Comparison of ENCODE assay signal across 9 mouse cellular contexts in the genomic region with DNA sequence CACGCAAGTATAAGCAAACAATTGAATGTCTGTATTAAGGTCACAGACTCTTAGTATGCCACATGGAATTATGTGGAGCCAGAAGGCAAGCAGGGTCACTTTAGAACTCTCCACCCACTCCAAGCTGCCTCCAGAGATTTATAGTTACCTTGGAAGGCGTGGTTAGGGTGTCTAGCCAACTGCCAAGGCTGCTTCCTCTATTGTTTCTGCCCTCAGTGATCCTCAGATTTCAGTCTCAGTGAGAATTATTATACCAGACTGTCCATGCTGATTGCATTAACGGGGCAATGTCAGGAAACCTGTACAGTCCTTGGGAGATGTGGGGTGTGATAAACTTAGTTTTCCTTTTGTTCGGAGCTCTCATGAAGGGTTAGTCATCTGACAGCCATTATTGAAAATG.
DNase-seq lines count a peak whose midpoint lies in the region; ATAC-seq lines count a peak whose summit lies in the region.
"Had no signal": no experiment of that assay in that cellular context is flagged by ENCODE, and none has a peak within 500 bp of the region (broad histone marks: within the 10 kb centered on the region; RNA-seq: fewer than 3 reads in every experiment).

No protein-coding gene starts in this region.

- no peak overlapping the region for H3K4me2 ChIP-seq in lung, embryonic 15.5 days
- H3K4me2 ChIP-seq in embryonic facial prominence, embryonic 15.5 days (replicated peaks), result no peak overlapping the region
- H3K4me2 ChIP-seq in stomach, embryonic 16.5 days (ENCODE audit: low read depth, low read length), result no peak overlapping the region
- H3K4me2 ChIP-seq: midbrain, embryonic 12.5 days had no signal

- 34% methylated on average over 4 of the region's 4 CpGs for WGBS in lung, embryonic 15.5 days
- WGBS in embryonic facial prominence, embryonic 15.5 days, result 69% methylated on average over 4 of the region's 4 CpGs
- WGBS in stomach, embryonic 16.5 days, result 55% methylated on average over 4 of the region's 4 CpGs

- H3K9me3 ChIP-seq in lung, embryonic 15.5 days, result no peaks in the 10 kb centered on the region
- no peaks in the 10 kb centered on the region for H3K9me3 ChIP-seq in embryonic facial prominence, embryonic 15.5 days (replicated peaks)
- H3K9me3 ChIP-seq in stomach, embryonic 16.5 days (replicated peaks; ENCODE audit: control insufficient read depth, low read length), result no peaks in the 10 kb centered on the region
- H3K9me3 ChIP-seq: midbrain, embryonic 12.5 days had no signal

- H3K4me3 ChIP-seq in lung, embryonic 15.5 days, result no peak overlapping the region
- H3K4me3 ChIP-seq in embryonic facial prominence, embryonic 15.5 days (replicated peaks), result no peak overlapping the region
- H3K4me3 ChIP-seq in stomach, embryonic 16.5 days (replicated peaks; ENCODE audit: low read length), result no peak overlapping the region
- H3K4me3 ChIP-seq: midbrain, embryonic 12.5 days had no signal

- H3K4me1 ChIP-seq in lung, embryonic 15.5 days, result peaks cover 38% of the 10 kb centered on the region
- peaks cover 27% of the 10 kb centered on the region for H3K4me1 ChIP-seq in embryonic facial prominence, embryonic 15.5 days
- H3K4me1 ChIP-seq in stomach, embryonic 16.5 days (ENCODE audit: control insufficient read depth, insufficient read depth, low read length), result peaks cover 18% of the 10 kb centered on the region

- no peak overlapping the region for H3K9ac ChIP-seq in lung, embryonic 15.5 days
- H3K9ac ChIP-seq in embryonic facial prominence, embryonic 15.5 days, result no peak overlapping the region
- no peak overlapping the region for H3K9ac ChIP-seq in stomach, embryonic 16.5 days (ENCODE audit: low read length)
- H3K9ac ChIP-seq: midbrain, embryonic 12.5 days had no signal

- no peak for ATAC-seq in lung, embryonic 15.5 days (ENCODE audit: borderline replicate concordance, extremely low read depth, low FRiP score, low TSS enrichment)
- ATAC-seq in embryonic facial prominence, embryonic 15.5 days (ENCODE audit: insufficient number of reproducible peaks, low FRiP score, low TSS enrichment, low read depth), result no peak
- ATAC-seq in stomach, embryonic 16.5 days (ENCODE audit: insufficient read depth, low FRiP score), result 0 out of 2 replicates have a peak, but pooled peaks have one; percentile 22

- H3K27ac ChIP-seq in lung, embryonic 15.5 days, result peak overlapping the region; percentile 76
- peak overlapping the region; percentile 12; the same call in 1 of the 2 replicates for H3K27ac ChIP-seq in embryonic facial prominence, embryonic 15.5 days (replicated peaks)
- H3K27ac ChIP-seq in stomach, embryonic 16.5 days (ENCODE audit: low read length), result peak overlapping the region; percentile 61; the same call in 1 of the 2 replicates
- H3K27ac ChIP-seq: midbrain, embryonic 12.5 days had no signal

- no peak for DNase-seq in lung, adult 18-20 months
- DNase-seq in kidney, adult 11 months, result peak; percentile 31
- no peak for DNase-seq in layer of hippocampus, adult 11-12 months (ENCODE audit: low spot score)
- DNase-seq in layer of hippocampus, adult 8-10 months (ENCODE audit: low spot score in 2 of 2), result no peak
- DNase-seq in liver, result no peak

- no peaks in the 10 kb centered on the region for H3K36me3 ChIP-seq in lung, embryonic 15.5 days
- no peaks in the 10 kb centered on the region for H3K36me3 ChIP-seq in embryonic facial prominence, embryonic 15.5 days
- H3K36me3 ChIP-seq in stomach, embryonic 16.5 days (ENCODE audit: control insufficient read depth, insufficient read depth, low read length), result no peaks in the 10 kb centered on the region
- H3K36me3 ChIP-seq: midbrain, embryonic 12.5 days had no signal

- no peaks in the 10 kb centered on the region for H3K27me3 ChIP-seq in lung, embryonic 15.5 days
- no peaks in the 10 kb centered on the region for H3K27me3 ChIP-seq in embryonic facial prominence, embryonic 15.5 days
- H3K27me3 ChIP-seq in stomach, embryonic 16.5 days (ENCODE audit: control insufficient read depth, insufficient read depth, low read length), result no peaks in the 10 kb centered on the region
- H3K27me3 ChIP-seq: midbrain, embryonic 12.5 days had no signal

Comparison
In these comparisons a context has a peak if more than half of its experiments do, and no peak if none do; other contexts are left out.
1. H3K27ac ChIP-seq: peak in every context shown above with its lines; median percentile 76 in lung, embryonic 15.5 days; 61 in stomach, embryonic 16.5 days; 12 in embryonic facial prominence, embryonic 15.5 days.